Mouse (Mus musculus): ENCODE data around the gene Gm20517. TPM values are rescaled to one million over a fixed set of nuclear protein-coding genes. Genes with fewer than 3 reads are reported as not detected.
"Not testable (repeated sequence)": the region's sequence is repeated elsewhere in the genome, so short reads cannot be mapped to it uniquely, and the experiment has no call there.

Gm20517 gene
- total RNA-seq, 1 experiment from 2014 or later, result 7.0 TPM

GRCm38 (mm10) chr17:47594969-47595247 is 16.5 kb upstream of the Gm20517 start:
- ATAC-seq (replicated peaks in 1 of 2; ENCODE audit: insufficient read depth in 1 of 2, low FRiP score in 2 of 2, low TSS enrichment in 1 of 2, low read depth in 1 of 2, poor library complexity in 2 of 2, severe bottlenecking in 2 of 2), result no peak

DNA sequence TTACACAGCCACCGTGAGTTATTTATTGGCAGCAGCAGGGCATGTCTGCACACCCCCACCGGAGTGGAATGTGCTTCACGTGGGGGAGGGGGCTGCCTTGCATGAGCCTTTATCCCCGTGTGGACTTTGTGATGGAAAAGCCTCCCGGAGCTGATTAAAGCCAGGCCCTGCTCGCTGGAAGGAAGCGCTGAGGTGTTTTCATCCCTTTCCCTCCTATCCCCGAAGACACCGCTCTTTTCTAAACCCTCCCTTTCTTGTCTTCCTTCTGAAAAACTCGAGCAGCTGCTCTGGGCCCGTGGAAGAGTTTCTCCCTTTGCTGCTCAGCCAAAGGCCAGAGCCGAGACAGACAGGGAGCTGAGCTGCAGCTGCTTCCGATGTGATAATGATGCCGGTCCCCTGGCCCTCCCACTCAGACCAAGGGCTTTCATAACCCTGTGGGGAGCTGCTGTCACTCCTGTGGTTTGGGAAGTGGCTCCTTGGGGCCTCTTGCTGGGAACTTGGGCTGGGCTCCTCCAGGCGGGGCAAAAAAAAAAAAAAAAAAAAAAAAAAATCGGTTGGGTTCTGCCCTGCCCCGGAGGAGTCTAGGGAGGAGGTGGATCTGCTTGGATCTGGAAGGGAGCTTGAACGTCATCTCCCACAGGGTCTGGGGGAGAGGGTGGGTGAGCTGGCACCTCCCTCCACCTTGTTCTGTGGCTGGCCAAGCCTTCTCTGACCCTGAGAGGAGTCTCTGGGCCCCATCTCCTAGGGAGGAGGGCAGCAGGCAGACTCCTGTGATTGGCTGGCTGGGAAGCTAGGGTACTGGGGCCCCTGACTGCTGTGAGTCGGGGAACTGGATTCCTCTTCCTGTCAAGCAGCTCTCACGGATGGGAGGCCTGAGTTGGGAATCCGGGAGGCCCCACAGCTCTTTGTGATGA is 15.9 kb upstream of the Gm20517 start:
- peak; percentile 75 to 78 for ATAC-seq (replicated peaks in 1 of 2; ENCODE audit: insufficient read depth in 1 of 2, low FRiP score in 2 of 2, low TSS enrichment in 1 of 2, low read depth in 1 of 2, poor library complexity in 2 of 2, severe bottlenecking in 2 of 2)

DNA sequence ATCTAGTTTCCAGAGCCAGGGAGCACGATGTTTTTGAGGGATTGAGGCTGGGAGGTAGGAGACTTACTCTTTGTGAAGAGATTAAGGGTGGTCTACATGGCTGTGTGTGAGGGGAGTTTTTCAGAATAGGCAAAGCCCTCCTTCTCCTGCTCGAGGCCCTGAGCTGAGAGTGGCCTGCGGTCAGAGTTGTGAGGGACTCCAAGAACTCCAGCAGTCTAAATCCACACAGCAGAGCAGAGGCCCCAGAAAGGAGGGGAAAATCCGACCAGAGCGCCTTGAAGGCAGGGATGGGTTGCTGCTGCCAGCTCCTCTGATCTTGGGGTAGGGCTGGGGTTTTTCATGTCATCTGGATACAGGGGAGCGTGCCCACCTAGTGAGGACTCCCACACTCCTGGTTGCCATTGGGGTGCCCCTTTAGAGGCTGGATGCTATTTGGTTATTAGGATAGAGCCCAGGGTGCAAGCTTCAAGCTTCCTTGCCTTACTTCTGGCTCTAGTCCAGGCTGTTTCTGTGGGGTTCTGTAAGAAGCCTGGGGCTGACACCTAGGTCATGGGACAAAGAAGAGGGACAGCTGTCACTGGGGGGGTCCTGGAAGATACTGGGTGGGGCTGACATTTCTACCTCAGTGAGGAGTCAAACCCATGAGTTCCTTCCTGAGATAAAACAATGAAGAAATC is 15.1 kb upstream of the Gm20517 start:
- ATAC-seq (replicated peaks in 1 of 2; ENCODE audit: insufficient read depth in 1 of 2, low FRiP score in 2 of 2, low TSS enrichment in 1 of 2, low read depth in 1 of 2, poor library complexity in 2 of 2, severe bottlenecking in 2 of 2), result no peak

GRCm38 (mm10) chr17:47596839-47597164 is 14.6 kb upstream of the Gm20517 start:
- ATAC-seq (replicated peaks in 1 of 2; ENCODE audit: insufficient read depth in 1 of 2, low FRiP score in 2 of 2, low TSS enrichment in 1 of 2, low read depth in 1 of 2, poor library complexity in 2 of 2, severe bottlenecking in 2 of 2), result no peak

GRCm38 (mm10) chr17:47597261-47597660 is 14.1 kb upstream of the Gm20517 start:
- no peak for ATAC-seq (replicated peaks in 1 of 2; ENCODE audit: insufficient read depth in 1 of 2, low FRiP score in 2 of 2, low TSS enrichment in 1 of 2, low read depth in 1 of 2, poor library complexity in 2 of 2, severe bottlenecking in 2 of 2)

GRCm38 (mm10) chr17:47597838-47598579 is 13.4 kb upstream of the Gm20517 start:
- ATAC-seq (replicated peaks in 1 of 2; ENCODE audit: insufficient read depth in 1 of 2, low FRiP score in 2 of 2, low TSS enrichment in 1 of 2, low read depth in 1 of 2, poor library complexity in 2 of 2, severe bottlenecking in 2 of 2), result peak; percentile 8 to 14; a peak in 3 of 4 replicates

DNA sequence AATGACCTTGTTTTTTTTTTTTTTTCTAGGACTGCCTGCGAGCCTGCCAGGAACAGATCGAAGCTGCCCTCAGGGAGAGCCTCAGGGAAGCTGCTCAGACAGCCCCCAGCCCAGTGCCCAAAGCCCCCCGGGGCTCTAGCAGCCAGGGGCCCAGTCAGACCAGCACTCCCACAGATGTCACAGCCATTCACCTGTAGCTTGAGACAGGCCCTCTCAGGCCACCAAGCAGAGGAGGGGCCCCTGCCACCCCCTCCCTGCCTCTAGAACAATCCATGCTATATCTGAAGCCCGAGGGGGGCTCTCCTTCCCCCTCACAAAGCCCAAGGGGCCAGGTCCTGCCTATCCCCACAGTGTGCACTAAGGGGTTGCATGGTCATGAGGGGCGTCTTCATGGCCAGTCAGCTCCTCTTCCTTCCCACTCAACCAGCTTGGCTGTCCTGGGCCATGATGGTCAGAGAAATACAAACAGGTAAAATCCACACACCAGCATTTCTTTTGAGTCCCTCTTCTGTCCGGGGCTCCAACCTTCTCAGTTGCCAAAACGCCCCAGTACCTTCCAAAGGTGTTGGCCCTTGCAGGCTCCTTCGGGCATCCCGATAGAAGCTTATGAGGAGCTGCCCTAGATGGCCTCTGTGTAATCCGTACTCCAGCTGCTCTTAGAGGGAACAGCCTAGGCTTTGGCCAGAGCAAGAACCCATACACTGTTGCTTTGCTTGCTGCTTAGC is 12.6 kb upstream of the Gm20517 start:
- not testable (repeated sequence) for ATAC-seq (replicated peaks in 1 of 2; ENCODE audit: insufficient read depth in 1 of 2, low FRiP score in 2 of 2, low TSS enrichment in 1 of 2, low read depth in 1 of 2, poor library complexity in 2 of 2, severe bottlenecking in 2 of 2)

GRCm38 (mm10) chr17:47599511-47600297 is 11.7 kb upstream of the Gm20517 start:
- ATAC-seq (replicated peaks in 1 of 2; ENCODE audit: insufficient read depth in 1 of 2, low FRiP score in 2 of 2, low TSS enrichment in 1 of 2, low read depth in 1 of 2, poor library complexity in 2 of 2, severe bottlenecking in 2 of 2), result no peak

DNA sequence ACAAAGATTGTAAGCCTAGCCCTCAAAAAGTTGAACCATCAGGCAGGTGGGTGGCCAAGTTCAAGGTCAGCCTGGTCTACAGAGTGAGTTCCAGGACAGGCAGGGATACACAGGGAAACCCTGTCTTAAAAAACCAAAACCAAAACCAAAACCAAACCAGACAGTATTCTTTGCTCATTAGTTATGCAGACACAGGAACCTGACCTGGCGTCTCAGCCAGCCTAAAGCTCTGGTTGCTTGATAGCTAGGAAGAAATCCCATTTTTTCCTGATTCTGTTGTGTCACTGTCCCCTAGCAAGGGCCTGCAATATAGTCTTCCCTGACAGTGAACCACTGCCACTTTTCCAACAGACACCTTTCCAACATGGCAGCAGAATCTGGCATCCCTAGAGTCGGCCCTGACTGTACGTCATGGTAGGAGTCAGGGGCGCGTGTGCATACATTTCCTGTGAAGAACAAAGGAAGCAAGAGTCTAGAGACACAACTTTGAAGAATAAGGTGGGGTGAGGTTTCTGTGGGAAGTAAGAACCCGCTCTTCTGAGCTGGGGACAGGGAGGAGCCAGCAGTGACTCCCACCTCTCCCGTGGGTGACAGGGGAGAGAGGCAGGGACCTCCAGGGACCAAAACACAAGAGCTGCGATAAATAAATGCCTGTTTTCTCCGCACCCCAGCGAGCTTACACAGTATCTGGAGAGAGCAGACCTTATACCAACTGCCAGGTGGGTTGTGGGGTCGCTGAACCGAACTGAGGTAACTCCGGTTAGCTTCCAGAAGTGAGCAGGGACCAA is 10.6 kb upstream of the Gm20517 start:
- ATAC-seq (replicated peaks in 1 of 2; ENCODE audit: insufficient read depth in 1 of 2, low FRiP score in 2 of 2, low TSS enrichment in 1 of 2, low read depth in 1 of 2, poor library complexity in 2 of 2, severe bottlenecking in 2 of 2), result no peak

DNA sequence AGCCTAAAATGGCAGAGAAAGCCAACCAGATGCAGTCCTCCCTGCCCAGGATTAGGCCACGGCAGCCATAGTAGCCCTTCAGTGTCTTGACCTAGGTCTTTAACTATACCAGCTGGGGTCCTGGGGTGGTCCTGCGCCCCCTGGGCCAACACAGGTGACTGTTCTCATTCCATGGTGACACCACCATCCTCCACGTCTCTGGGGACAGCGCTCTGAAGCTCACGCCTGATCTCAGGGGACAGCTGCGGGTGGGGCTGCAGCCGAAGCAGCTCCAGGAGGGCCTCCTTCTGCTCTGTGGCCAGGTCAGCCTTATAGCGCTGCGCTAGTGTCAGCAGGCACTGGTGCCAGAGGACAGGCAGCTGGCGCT is 10.0 kb upstream of the Gm20517 start:
- ATAC-seq (replicated peaks in 1 of 2; ENCODE audit: insufficient read depth in 1 of 2, low FRiP score in 2 of 2, low TSS enrichment in 1 of 2, low read depth in 1 of 2, poor library complexity in 2 of 2, severe bottlenecking in 2 of 2), result no peak

DNA sequence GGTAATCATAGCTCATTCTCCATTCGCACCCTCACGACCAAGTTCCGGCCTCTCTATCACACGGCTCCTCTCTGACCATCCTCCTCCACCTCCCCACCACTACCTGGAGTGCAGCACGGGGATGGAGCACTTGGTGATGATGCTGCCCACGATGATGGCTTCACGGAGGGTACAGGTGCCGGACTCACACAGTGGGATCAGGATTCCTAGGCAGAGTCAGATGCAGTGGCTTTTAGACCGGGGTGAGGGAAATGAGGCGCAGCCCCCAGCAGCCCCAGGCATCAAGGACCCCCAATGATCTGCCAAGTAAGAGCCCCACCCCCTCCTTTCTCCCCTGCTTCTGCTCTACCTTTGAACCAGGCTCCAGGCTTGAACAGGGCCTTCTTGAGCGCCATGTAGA is 9.1 kb upstream of the Gm20517 start:
- no peak for ATAC-seq (replicated peaks in 1 of 2; ENCODE audit: insufficient read depth in 1 of 2, low FRiP score in 2 of 2, low TSS enrichment in 1 of 2, low read depth in 1 of 2, poor library complexity in 2 of 2, severe bottlenecking in 2 of 2)

GRCm38 (mm10) chr17:47606220-47606619 is 5.2 kb upstream of the Gm20517 start:
- no peak for ATAC-seq (replicated peaks in 1 of 2; ENCODE audit: insufficient read depth in 1 of 2, low FRiP score in 2 of 2, low TSS enrichment in 1 of 2, low read depth in 1 of 2, poor library complexity in 2 of 2, severe bottlenecking in 2 of 2)

DNA sequence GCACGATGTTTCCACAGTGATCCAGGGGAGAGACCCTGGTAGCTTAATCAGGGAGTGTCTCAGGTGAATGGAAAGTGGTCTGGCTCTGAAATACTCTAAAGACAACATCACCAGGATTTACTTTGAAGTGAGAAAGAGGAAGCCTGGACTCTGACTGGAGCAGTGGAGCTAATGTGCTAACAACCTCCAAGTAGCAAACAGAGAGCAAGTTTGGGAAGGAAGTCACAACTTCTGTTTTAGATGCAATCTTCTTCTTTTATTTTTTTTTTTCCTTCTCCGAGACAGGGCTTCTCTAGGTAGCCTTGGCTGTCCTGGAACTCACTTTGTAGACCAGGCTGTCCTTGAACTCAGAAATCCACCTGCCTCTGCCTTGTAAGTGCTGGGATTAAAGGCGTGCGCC is 2.2 kb upstream of the Gm20517 start:
- no peak for ATAC-seq (replicated peaks in 1 of 2; ENCODE audit: insufficient read depth in 1 of 2, low FRiP score in 2 of 2, low TSS enrichment in 1 of 2, low read depth in 1 of 2, poor library complexity in 2 of 2, severe bottlenecking in 2 of 2)

GRCm38 (mm10) chr17:47611661-47611982 is 233 bp downstream of the Gm20517 start:
- no peak for ATAC-seq (replicated peaks in 1 of 2; ENCODE audit: insufficient read depth in 1 of 2, low FRiP score in 2 of 2, low TSS enrichment in 1 of 2, low read depth in 1 of 2, poor library complexity in 2 of 2, severe bottlenecking in 2 of 2)

DNA sequence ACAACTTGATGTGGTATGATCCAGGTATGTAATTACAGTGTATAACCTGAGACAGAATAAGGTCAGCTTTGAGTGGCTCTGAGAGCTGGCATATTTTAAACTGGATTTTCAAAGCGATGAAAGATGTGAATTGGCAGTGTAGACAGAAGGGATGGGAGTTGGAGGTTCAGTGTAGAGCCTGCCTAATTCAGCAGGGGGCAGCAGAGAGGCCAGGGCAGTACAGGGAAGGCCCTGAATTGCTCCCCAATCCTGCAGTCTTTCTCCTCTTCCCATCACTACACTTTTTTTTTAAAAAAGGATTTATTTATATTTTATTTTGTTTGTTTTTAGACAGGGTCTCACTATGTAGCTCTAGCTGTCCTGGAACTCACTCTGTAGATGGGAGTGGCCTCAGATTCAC is 2.6 kb downstream of the Gm20517 start:
- ATAC-seq (replicated peaks in 1 of 2; ENCODE audit: insufficient read depth in 1 of 2, low FRiP score in 2 of 2, low TSS enrichment in 1 of 2, low read depth in 1 of 2, poor library complexity in 2 of 2, severe bottlenecking in 2 of 2), result no peak

DNA sequence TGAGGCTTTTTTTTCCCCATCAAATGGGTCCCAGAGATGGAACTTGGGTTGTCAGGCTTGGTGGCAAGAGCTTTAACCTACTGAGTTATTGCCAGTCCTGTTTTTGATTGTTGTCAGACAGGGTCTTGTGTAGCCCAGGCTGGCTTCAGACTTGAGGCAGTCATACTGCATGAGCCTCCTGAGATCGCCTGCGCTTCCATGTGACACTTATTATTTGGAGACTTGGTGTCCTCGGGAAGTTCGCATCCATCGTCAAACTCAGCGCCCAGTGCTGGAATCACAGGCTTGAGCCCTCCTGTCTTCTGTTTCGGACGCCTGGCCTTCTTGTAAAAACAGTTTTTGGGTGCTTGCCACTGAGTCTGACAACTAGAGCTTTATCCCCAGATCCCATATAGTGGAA is 4.7 kb downstream of the Gm20517 start:
- no peak for ATAC-seq (replicated peaks in 1 of 2; ENCODE audit: insufficient read depth in 1 of 2, low FRiP score in 2 of 2, low TSS enrichment in 1 of 2, low read depth in 1 of 2, poor library complexity in 2 of 2, severe bottlenecking in 2 of 2)

- ATAC-seq (replicated peaks in 1 of 2; ENCODE audit: insufficient read depth in 1 of 2, low FRiP score in 2 of 2, low TSS enrichment in 1 of 2, low read depth in 1 of 2, poor library complexity in 2 of 2, severe bottlenecking in 2 of 2), result no peak
Observed at GRCm38 (mm10) chr17:47616652-47617051, 5.3 kb downstream of the Gm20517 start.
